Mouse (Mus musculus): ENCODE data around the gene Nme9.

GRCm38 (mm10) chr9:99505875-99506274 lies 54.6 kb downstream of the Nme9 start:
- no peak for TF ChIP-seq GATA1 (IDR thresholded peaks at IDR 0.05; ENCODE audit: low read length)
- TF ChIP-seq TAL1 (IDR thresholded peaks at IDR 0.05; ENCODE audit: low read length): no peak

All from erythroblast, embryonic 14.5 days (primary cell).